Mouse (Mus musculus): ENCODE results near the gene Txnrd2.

Gene Txnrd2

GRCm38 (mm10) chr16:18426215-18426791, at the start of gene Txnrd2:
Gene Txnrd2 (plus strand): TSS chr16:18426384.
- in situ Hi-C loops (cut with MseI, MboI): no loop called here

GRCm38 (mm10) chr16:18377203-18377602, 49.0 kb upstream of the Txnrd2 start:
- in situ Hi-C loops (cut with MseI, MboI): no loop called here

- in situ Hi-C loops (cut with MseI, MboI): no loop called here
Observed at GRCm38 (mm10) chr16:18378489-18378888, 47.7 kb upstream of the Txnrd2 start.

- in situ Hi-C loops (cut with MseI, MboI): no loop called here
Observed at GRCm38 (mm10) chr16:18379338-18380001, 46.7 kb upstream of the Txnrd2 start.

GRCm38 (mm10) chr16:18380495-18381063, 45.6 kb upstream of the Txnrd2 start:
- in situ Hi-C loops (cut with MseI, MboI): no loop called here

- in situ Hi-C loops (cut with MseI, MboI): no loop called here
Observed at GRCm38 (mm10) chr16:18381621-18382258, 44.4 kb upstream of the Txnrd2 start.

- in situ Hi-C loops (cut with MseI, MboI): no loop called here
Observed at GRCm38 (mm10) chr16:18383045-18383726, 43.0 kb upstream of the Txnrd2 start.

GRCm38 (mm10) chr16:18383756-18384155, 42.4 kb upstream of the Txnrd2 start:
- in situ Hi-C loops (cut with MseI, MboI): no loop called here

GRCm38 (mm10) chr16:18384211-18384610, 42.0 kb upstream of the Txnrd2 start:
- in situ Hi-C loops (cut with MseI, MboI): no loop called here

GRCm38 (mm10) chr16:18384659-18385058, 41.5 kb upstream of the Txnrd2 start:
- in situ Hi-C loops (cut with MseI, MboI): no loop called here

GRCm38 (mm10) chr16:18385411-18385810, 40.8 kb upstream of the Txnrd2 start:
- in situ Hi-C loops (cut with MseI, MboI): no loop called here

- in situ Hi-C loops (cut with MseI, MboI): no loop called here
Observed at GRCm38 (mm10) chr16:18386451-18386850, 39.7 kb upstream of the Txnrd2 start.

- in situ Hi-C loops (cut with MseI, MboI): no loop called here
Observed at GRCm38 (mm10) chr16:18386972-18387371, 39.2 kb upstream of the Txnrd2 start.

- in situ Hi-C loops (cut with MseI, MboI): no loop called here
Observed at GRCm38 (mm10) chr16:18387704-18388582, 38.2 kb upstream of the Txnrd2 start.

- in situ Hi-C loops (cut with MseI, MboI): no loop called here
Observed at GRCm38 (mm10) chr16:18388583-18389435, 37.4 kb upstream of the Txnrd2 start.

- in situ Hi-C loops (cut with MseI, MboI): no loop called here
Observed at GRCm38 (mm10) chr16:18390399-18390798, 35.8 kb upstream of the Txnrd2 start.

GRCm38 (mm10) chr16:18391127-18391526, 35.1 kb upstream of the Txnrd2 start:
- in situ Hi-C loops (cut with MseI, MboI): no loop called here

GRCm38 (mm10) chr16:18391728-18392127, 34.5 kb upstream of the Txnrd2 start:
- in situ Hi-C loops (cut with MseI, MboI): no loop called here

- in situ Hi-C loops (cut with MseI, MboI): no loop called here
Observed at GRCm38 (mm10) chr16:18392469-18393426, 33.4 kb upstream of the Txnrd2 start.

All from mouse trophoblast stem cell (cell line).